Mouse (Mus musculus) myocyte (in vitro differentiated cells): ENCODE data around the gene Rnaseh2a.

Source experiments
- MYOD1 ChIP-seq, 3 experiments: IDR thresholded peaks; one replicate each; pipeline ENCODE4 v1.6.1; 2011; ENCODE audit warnings: control low read depth in 2 of 3, low read depth in 2 of 3, mild to moderate bottlenecking in 2 of 3, moderate library complexity in 1 of 3; ENCODE audit not compliant: insufficient read length in 2 of 3, control insufficient read depth in 1 of 3
- POLR2A ChIP-seq: IDR thresholded peaks from one replicate; pipeline ENCODE4 v1.6.1; 2011; ENCODE audit warnings: low read depth, mild to moderate bottlenecking, control low read depth, moderate library complexity; ENCODE audit not compliant: insufficient read length

- TF ChIP-seq POLR2A (no peak), MYOD1 (IDR thresholded peaks at IDR 0.05; ENCODE audit: control insufficient read depth in 1 of 3, insufficient read length in 2 of 3, low read depth in 2 of 3) (no peak)
Measured at GRCm38 (mm10) chr8:84952612-84953255, 16.8 kb downstream of the Rnaseh2a start.
